Mouse (Mus musculus) embryo, embryonic 10 days (tissue): ENCODE measurements around the gene Lrrc14b.

ENCODE experiments used
- DNase-seq: peaks from one replicate; pipeline ENCODE4 v3.0.0-alpha.2; 2015; ENCODE audit warnings: low spot score

Lrrc14b gene

DNA sequence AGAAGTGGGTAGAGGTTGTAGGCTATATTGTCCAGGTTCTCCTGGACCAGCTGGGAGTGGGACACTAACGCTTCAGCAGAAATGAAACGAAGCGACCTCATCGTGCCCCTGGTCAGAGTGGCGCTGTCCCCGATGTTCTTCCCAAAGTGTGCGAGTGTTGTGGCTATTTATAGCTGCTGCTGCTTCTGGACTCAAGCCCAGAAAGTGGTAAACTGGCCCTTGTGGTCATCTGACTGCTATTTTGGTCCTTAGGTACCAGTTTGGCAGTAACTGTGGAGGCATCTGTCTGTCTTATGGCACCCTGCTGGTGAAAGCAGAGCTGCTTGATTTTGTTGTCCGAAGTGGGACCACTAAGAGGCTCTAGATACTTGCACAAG lies at the start of gene Lrrc14b:
TSS of gene Lrrc14b (minus strand) at position 147 of the 377 bp plus-strand sequence.
- no peak for DNase-seq

DNA sequence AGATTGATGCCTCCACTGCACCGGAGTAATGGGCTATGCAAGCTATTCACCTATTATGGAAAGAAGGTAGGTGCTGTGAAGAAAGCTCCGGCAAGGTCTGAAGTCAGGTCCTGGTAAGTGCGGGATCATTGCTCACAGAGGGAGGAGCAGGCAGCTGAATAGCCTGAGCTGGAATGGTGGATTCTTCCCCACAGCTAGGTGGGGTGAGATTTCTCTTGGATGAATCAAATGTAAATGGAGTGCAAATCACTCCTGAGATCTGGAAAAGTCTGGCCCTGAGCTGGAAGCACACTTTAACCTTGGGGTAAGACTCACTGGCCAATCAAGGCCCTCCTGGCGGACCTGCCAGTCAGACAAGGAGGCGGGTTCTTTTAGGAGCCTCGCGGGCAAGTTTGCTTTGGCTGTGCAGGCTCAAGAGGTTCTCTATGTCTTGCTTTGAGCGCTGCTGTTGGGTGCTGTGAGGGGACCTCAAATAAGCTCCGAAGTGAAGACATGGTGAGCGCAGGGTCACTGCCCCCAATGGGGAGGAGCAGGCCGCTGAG lies 35.6 kb upstream of the Lrrc14b start, which contains the start of gene Ftl1-ps1:
TSS of gene Ftl1-ps1 (plus strand) at position 397 of the 542 bp plus-strand sequence.
- DNase-seq = peak; percentile 12

DNA sequence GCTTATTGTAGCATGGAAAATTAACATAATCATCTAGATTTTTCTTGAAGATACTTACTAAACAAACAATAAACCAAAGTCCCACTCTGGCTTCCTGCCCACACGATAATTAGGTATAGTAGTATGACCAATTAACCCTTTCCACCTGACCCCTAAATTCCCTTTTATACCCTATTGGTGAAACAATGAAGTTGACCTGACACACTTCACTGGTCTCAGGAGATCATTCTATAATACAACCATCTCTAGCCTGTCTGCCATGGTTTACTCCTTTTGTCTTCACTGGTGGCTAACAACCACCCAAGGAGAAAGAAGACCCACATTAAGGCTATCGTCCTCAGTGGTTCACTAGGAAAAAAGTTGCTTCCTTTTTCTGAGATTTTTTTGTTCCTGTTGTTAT lies 27.4 kb upstream of the Lrrc14b start:
- DNase-seq = no peak

- peak; percentile 88 for DNase-seq
These were observed 26.7 kb upstream of the Lrrc14b start, which contains the start of gene Zfp72 for GRCm38 (mm10) chr13:74390371-74390990. Zfp72 (minus strand) TSS chr13:74390836.

DNA sequence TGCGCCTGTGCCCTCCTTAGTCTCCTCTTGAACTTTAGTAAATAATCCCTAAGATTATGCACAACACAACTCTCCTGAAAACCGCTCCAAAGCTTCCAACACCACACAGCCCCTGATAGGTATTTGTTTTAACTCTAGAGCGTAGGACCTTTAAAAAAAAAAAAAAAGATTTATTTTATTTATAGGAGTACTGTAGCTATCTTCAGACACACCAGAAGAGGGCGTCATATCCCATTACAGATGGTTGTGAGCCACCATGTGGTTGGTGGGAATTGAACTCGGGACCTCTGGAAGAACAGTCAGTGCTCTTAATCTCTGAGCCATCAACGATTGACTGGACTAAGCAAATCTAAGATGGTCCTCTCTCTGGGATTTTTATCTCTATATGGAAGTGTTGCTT lies 25.9 kb upstream of the Lrrc14b start:
- DNase-seq = no peak

DNA sequence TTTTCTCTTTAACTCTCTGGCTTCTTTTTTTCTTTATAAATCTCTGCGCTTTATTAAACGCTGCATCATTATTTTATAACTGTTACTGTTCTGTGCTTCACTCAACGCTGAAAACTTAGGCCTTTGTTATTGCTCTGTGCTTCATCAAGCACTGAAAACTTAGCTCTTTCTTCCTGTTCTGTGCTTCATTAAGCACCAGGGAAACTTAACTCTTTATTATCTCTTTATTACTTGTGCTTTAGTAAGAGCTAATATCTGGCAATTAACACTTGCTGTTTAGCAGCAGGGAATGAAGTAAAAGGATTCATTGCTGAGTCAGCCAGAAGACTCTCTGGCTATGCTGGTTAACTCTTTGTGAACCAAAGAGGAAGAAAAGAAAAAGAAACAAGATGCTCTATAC lies 18.5 kb upstream of the Lrrc14b start:
- DNase-seq = no peak

DNA sequence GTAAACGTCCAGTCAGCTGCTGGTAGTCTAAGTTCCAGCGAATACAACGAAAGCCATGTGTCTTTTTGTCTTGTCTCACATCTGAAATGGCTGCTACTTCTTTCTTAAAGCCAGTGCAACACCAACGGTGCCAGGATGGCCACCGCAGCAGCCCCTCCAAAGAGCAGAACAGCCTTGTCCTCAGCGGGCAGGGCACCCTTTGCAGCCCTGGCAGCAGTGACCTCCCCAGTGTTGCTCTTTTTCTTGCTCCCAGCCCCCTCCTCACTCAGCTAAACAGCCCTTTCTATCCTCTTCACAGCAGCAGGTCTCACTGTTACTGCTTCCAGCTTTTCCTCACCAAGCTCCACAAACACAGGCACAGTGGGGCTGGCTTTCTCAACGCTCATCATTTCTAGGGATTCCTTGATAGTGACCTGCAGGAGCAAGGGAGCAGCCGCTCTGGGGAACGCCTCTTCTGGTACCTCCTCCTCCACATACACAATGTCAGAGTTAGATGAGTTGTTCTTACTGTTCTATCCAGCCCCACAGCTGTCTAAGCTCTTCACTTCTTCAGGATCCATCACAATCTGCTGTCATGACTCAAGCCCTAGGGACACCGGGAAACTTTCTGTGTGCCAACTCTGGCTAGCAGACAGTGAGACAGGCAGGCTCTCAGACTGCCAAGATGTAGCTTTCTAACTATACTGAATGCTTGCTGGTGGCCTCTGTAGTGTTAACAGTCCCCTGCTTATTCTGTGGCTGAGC lies 17.9 kb upstream of the Lrrc14b start:
- DNase-seq = no peak

GRCm38 (mm10) chr13:74363176-74363858 lies 488 bp downstream of the Lrrc14b start:
- no peak for DNase-seq

- no peak for DNase-seq
These were observed 1.6 kb downstream of the Lrrc14b start for GRCm38 (mm10) chr13:74362218-74362617.

DNA sequence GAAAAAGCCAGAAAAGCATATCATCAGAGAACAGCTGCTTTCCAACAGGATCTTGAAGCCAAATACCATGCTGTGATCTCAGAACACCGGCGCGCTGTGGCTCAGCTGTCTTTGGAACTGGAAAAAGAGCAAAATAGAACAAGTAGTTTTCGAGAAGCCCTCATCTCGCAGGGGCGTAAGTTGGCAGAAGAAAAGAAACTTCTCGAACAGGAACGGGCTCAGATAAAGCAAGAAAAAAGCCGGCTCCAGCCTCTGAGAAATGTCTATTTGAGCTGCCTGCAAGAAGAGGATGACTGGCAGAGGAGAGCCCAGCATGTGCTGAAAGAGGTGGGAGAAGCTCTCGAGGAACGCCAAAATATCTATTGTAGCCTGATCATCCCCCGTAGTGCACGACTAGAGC lies 7.3 kb downstream of the Lrrc14b start:
- no peak for DNase-seq

DNA sequence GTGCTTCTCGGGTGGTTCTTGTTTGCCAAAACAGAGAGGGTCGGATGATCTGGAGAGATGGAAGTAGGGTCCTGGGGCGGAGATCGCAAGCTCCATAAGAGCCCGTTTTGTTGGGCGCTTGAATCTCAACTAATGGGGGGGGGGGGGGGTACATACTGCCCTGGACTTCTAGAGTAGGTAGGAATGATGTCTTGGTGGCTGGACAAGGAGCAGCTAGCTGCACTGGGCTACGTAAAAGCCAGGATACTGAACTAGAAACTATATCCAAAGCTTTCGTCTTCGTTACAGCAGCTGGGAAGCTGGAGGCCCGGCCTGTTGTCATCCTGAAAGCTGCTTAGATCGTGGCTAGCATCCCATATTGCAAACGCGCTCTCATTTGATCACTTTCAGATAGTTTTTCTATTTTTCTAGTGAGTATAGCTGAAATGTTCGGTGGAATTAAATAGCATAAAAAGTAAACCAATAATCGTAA lies 13.3 kb downstream of the Lrrc14b start:
- DNase-seq = peak; percentile 33

DNA sequence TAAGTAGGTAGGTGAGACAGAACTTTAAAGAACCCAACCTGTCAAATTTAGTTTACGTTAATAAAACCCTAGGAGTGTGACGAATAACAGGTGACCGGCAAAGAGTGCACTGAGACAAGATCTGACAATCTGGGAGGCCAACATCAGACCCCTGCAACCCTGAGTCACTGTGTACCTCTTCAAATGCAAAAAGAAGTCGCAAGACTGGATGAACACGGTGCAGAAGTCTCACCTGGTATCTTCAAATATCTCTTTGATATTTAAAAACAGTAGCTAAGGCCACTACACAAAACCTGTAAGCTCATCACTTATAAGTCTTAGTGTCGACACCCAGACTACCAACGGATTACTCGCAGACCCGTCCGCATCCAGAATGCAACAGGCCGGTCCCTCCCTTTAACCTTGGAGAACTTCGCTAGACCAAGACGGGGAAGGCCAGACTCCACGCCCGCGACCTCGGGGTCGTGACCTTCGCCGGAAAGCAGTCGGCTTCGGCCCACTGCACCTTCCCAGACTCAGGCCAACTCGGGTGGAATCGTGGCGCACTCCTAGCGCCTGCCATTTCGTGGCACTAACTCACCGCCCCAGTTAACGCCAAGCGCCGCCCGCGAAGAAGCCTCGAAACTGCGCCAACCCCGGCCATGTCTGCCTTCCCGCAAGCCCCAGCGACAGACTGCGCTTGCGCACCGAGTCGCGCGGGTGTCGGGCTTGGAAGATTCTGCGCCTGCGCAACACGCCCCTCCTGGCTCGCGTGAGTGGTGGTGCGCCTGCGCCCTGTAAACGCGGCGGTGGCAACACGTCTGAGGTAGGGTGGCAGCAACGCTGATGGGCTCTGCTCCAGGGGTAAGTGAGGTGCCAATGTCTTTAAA lies 14.0 kb downstream of the Lrrc14b start, which contains the start of the genes Sdha and Ccdc127:
TSS of gene Sdha (minus strand) at position 715 of the 869 bp plus-strand sequence.
TSS of gene Ccdc127 (plus strand) at position 744 of the 869 bp plus-strand sequence.
- DNase-seq = peak; percentile 99

- peak; percentile 43 for DNase-seq
These were observed 22.8 kb downstream of the Lrrc14b start for GRCm38 (mm10) chr13:74341036-74341435.

DNA sequence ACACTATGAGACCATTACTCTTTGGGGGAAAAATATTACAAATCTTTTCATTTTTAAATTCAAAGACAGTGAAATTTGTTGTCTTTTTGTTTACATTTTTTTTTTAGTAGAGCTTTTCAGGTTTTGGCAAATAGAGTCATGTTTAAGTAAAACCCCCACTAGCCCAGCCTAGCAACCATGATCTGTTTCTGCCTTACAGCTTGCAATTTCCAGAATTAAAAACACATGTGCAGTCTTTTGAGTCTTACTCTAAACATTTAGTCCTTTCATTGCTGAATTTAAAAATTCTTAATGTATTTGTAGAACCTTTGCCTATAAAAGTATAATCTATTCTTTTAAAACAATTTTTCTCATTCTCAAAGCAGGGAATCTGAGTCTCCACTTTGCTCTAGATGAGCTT lies 34.5 kb downstream of the Lrrc14b start:
- no peak for DNase-seq

- DNase-seq = peak; percentile 99
These were observed 46.5 kb downstream of the Lrrc14b start, which contains the start of gene Pdcd6 for GRCm38 (mm10) chr13:74317170-74317849. Pdcd6 (minus strand) TSS chr13:74317580.

GRCm38 (mm10) chr13:74316789-74317169 lies 47.0 kb downstream of the Lrrc14b start:
- DNase-seq = no peak

DNA sequence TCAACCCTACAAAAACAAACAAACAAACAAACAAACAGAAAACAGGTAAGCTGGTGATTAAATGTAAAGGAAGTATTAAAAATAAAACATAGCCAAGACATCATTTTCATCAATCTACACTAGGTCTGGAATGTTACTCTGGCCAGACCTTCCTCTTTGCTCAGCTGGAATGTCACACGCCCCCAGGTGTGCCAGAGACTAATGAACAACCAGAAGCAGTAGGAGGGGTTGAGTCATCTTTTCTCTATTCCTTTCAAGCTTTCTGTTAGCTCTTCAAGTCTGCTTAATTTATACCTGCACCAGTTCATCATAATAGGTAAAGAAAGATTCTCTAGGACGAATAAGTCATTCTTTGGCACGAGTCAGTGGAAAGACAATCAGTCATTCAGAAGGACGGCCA lies 47.4 kb downstream of the Lrrc14b start:
- no peak for DNase-seq

DNA sequence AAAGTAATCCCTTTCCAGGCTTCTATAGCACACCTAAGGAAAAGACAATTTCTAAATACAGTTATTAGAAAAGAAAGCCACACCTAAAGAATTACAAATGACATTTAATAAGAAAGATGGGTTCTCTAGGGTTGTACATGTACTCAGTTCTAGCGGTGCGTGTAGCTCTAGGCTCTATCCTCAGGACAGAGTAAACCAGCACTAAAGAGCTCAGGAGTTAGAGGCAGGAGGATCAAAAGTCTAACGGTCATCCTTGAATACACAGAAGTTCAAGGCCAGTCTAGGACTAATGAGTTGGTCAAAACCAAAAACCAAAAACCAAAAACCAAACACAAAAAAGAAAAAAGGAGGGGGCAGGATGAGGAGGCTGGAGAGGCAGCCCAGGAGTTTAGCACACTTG lies 49.2 kb downstream of the Lrrc14b start:
- DNase-seq = no peak
